Mouse (Mus musculus): ENCODE measurements at regions not wholly inside any gene's neighbourhood (a gene's known extent, or its start where the extent isn't known, plus 50 kb on each side); places are given as distances from the start of the nearest gene placed in this dataset.

GRCm38 (mm10) chr10:119069410-119069809 is 170.4 kb downstream of the Cand1 start:
- no peaks in the 10 kb centered on the region for H3K36me3 ChIP-seq
- no peak overlapping the region for H3K4me2 ChIP-seq
- 79% methylated on average over 11 of the region's 11 CpGs for WGBS
- H3K27ac ChIP-seq = no peak overlapping the region
- H3K9me3 ChIP-seq = no peaks in the 10 kb centered on the region
- no peaks in the 10 kb centered on the region for H3K4me1 ChIP-seq (replicated peaks)
- no peak overlapping the region for H3K9ac ChIP-seq (replicated peaks)
- ATAC-seq (ENCODE audit: insufficient number of reproducible peaks, insufficient read depth, low FRiP score, low TSS enrichment, low read depth) = no peak
- H3K27me3 ChIP-seq = no peaks in the 10 kb centered on the region
- H3K4me3 ChIP-seq (replicated peaks) = no peak overlapping the region

DNA sequence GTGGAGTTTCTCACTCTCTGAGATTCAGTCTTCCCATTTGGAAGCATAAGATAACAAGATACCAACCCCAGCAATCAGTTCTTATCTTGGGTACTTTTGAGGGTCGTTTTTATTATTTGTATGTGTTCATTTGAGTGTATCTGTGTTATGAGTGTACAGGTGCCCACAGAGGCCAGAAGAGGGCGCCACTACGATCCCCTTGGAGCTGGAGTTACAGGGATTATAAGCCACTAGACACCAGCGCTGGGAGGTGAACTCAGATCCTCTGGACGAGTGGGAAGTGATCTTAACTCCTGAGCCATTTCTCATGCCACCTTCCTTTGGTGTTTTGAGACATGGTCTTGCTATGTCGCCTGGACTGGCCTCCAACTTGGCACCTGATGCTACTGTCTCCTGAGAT is 172.0 kb downstream of the Cand1 start:
- WGBS = 80% methylated on average over 6 of the region's 6 CpGs
- H3K9me3 ChIP-seq = no peaks in the 10 kb centered on the region
- no peak overlapping the region for H3K27ac ChIP-seq
- H3K4me1 ChIP-seq (replicated peaks) = no peaks in the 10 kb centered on the region
- no peak overlapping the region for H3K9ac ChIP-seq (replicated peaks)
- ATAC-seq (ENCODE audit: insufficient number of reproducible peaks, insufficient read depth, low FRiP score, low TSS enrichment, low read depth) = no peak
- no peak overlapping the region for H3K4me3 ChIP-seq (replicated peaks)
- H3K36me3 ChIP-seq = no peaks in the 10 kb centered on the region
- H3K27me3 ChIP-seq = no peaks in the 10 kb centered on the region
- H3K4me2 ChIP-seq = no peak overlapping the region

DNA sequence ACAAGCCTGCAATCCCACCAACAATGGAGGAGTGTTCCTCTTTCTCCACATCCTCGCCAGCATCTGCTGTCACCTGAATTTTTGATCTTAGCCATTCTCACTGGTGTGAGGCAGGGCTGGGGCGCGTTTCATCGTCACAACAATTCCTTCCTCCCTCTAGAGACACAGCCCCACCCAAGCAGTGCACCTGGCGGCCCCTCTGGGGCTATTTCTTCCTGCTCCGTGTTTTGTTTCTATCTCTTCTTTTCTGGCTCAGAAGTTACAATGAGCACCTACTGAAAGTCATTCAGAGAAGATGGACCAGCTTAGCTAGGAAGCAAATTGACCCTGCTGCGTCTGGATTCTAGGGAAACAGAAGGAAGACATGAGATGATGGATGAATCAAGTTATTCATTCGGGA is 172.5 kb downstream of the Cand1 start:
- Histone ChIP-seq H3K36me3 (no peaks in the 10 kb centered on the region), H3K27ac (no peak overlapping the region), H3K4me1 (replicated peaks) (no peaks in the 10 kb centered on the region), H3K9me3 (no peaks in the 10 kb centered on the region), H3K27me3 (no peaks in the 10 kb centered on the region), H3K4me2 (no peak overlapping the region), H3K9ac (replicated peaks) (no peak overlapping the region), H3K4me3 (replicated peaks) (no peak overlapping the region)
- no peak for ATAC-seq (ENCODE audit: insufficient number of reproducible peaks, insufficient read depth, low FRiP score, low TSS enrichment, low read depth)
- WGBS = 94% methylated on average over 8 of the region's 8 CpGs

DNA sequence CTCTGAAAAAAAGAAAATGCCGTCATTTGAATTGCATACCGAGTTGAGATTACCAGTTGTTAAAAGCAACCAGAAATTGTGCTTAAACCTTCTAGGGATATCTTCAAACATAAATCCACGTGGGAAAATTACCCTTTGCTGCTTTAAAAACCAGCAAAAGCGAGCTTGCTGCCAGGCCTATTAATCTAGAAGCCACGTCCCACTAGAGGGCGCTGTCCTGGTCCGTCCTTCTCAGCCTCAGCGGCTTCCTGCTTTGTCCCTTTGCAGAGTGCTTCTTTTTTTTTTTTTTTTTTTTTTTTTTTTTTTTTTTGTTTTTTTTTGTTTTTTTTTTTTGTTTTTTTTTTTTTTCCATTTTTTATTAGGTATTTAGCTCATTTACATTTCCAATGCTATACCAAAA is 173.9 kb downstream of the Cand1 start:
- Histone ChIP-seq H3K4me1 (replicated peaks) (0 out of 2 replicates have a peak, but pooled peaks cover 5% of the 10 kb centered on the region), H3K4me2 (no peak overlapping the region), H3K9ac (replicated peaks) (no peak overlapping the region), H3K27me3 (no peaks in the 10 kb centered on the region), H3K9me3 (no peaks in the 10 kb centered on the region), H3K4me3 (replicated peaks) (no peak overlapping the region), H3K36me3 (no peaks in the 10 kb centered on the region), H3K27ac (no peak overlapping the region)
- WGBS = 35% methylated on average over 8 of the region's 8 CpGs
- ATAC-seq (ENCODE audit: insufficient number of reproducible peaks, insufficient read depth, low FRiP score, low TSS enrichment, low read depth) = no peak

GRCm38 (mm10) chr10:119065133-119065817 is 174.6 kb downstream of the Cand1 start:
- 50% methylated on average over 23 of the region's 23 CpGs for WGBS
- Histone ChIP-seq H3K9me3 (no peaks in the 10 kb centered on the region), H3K27ac (no peak overlapping the region), H3K4me2 (peak overlapping the region; percentile 31; the same call in 1 of the 2 replicates), H3K9ac (replicated peaks) (no peak overlapping the region), H3K27me3 (no peaks in the 10 kb centered on the region), H3K36me3 (no peaks in the 10 kb centered on the region), H3K4me3 (replicated peaks) (no peak overlapping the region), H3K4me1 (replicated peaks) (0 out of 2 replicates have a peak, but pooled peaks cover 5% of the 10 kb centered on the region)
- peak; percentile 83 for ATAC-seq (ENCODE audit: insufficient number of reproducible peaks, insufficient read depth, low FRiP score, low TSS enrichment, low read depth)

DNA sequence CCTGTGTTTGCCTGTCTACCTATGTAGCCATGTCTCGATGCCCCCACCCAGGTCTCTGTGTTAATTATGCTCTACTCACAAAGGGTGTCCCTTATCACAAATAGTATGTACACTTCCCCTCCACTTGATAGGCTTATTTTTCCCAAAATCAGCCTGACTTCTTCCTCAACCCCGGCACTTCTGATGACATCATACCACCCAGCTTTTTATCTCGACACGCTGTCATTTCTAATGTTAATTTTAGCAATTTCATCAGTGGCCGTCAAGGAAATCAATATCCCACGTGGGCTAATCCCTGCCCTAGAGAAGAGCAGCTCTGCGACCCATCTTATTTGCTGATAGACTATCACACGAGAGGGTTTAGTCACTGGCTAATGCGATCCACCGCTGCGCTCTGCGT is 175.6 kb downstream of the Cand1 start:
- no peak overlapping the region for H3K4me3 ChIP-seq (replicated peaks)
- no peak overlapping the region for H3K9ac ChIP-seq (replicated peaks)
- no peak for ATAC-seq (ENCODE audit: insufficient number of reproducible peaks, insufficient read depth, low FRiP score, low TSS enrichment, low read depth)

DNA sequence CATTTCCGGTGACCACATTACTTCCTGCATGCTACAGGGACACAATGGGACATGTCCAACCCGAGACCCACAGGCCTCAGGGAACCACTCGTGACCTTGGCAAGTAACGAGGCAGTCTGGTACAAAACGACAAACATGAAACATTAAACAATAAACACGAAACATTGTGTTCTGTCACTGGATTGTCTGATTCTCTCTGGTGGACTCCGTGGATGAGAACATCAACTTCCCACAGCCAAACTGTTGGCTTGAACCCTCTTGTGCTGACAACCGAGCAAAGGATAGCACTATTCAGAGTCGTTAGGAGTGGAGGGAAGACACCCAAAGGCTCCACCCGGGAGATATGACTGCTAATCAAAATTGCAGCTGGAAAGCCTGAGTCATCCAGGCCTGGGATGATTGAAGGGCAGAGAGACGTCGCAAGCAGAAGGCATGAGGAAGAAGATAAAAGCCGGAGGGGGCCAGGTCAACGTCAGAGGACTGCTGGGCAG is 176.6 kb downstream of the Cand1 start:
- no peak overlapping the region for H3K9ac ChIP-seq (replicated peaks)
- WGBS = 83% methylated on average over 14 of the region's 14 CpGs
- ATAC-seq (ENCODE audit: insufficient number of reproducible peaks, insufficient read depth, low FRiP score, low TSS enrichment, low read depth) = no peak

More for the DNA sequence above, 175.6 kb downstream of the Cand1 start:
- no peak overlapping the region for H3K27ac ChIP-seq
- no peaks in the 10 kb centered on the region for H3K9me3 ChIP-seq
- 0 out of 2 replicates have a peak, but pooled peaks cover 5% of the 10 kb centered on the region for H3K4me1 ChIP-seq (replicated peaks)
- 92% methylated on average over 12 of the region's 12 CpGs for WGBS
- H3K27me3 ChIP-seq = no peaks in the 10 kb centered on the region
- no peaks in the 10 kb centered on the region for H3K36me3 ChIP-seq
- H3K4me2 ChIP-seq = no peak overlapping the region

DNA sequence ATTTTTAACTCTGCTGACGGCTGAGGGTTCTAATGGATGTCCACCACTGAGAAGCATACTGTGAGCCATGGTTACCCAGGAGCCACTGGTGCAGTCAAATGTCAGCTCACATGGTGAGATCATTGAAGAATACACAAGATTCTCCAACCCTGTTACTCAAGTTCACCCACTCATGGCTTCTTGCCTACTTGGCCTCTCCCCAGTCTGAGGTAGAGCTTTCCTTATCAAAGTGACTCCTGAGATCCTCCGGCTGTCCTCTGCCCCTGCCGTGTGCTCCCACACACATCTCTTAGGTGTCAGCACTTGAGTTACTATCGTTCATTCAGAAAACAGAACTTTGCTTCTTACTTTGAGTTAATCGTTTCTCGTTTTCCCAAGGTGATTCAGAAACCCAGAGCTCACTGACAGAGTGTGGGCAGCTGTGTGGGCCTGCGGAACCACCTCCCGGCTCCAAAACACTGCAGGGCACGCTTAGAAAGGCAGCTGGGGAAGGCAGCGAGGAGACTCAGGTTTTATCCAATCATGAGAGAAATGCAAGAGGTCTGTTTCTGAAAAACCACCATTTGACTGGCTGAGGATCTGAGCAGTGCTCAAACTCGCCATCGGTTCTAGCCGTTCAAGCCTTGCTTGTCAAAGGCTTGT is 177.8 kb downstream of the Cand1 start:
- no peak overlapping the region for H3K9ac ChIP-seq (replicated peaks)
- 86% methylated on average over 13 of the region's 13 CpGs for WGBS
- H3K4me1 ChIP-seq (replicated peaks) = peaks cover 8% of the 10 kb centered on the region; the same call in 1 of the 2 replicates
- H3K4me2 ChIP-seq = no peak overlapping the region
- no peak overlapping the region for H3K27ac ChIP-seq
- H3K36me3 ChIP-seq = no peaks in the 10 kb centered on the region
- H3K27me3 ChIP-seq = no peaks in the 10 kb centered on the region
- no peaks in the 10 kb centered on the region for H3K9me3 ChIP-seq
- no peak overlapping the region for H3K4me3 ChIP-seq (replicated peaks)
- ATAC-seq (ENCODE audit: insufficient number of reproducible peaks, insufficient read depth, low FRiP score, low TSS enrichment, low read depth) = no peak

More for the DNA sequence above, 176.6 kb downstream of the Cand1 start:
- H3K36me3 ChIP-seq = no peaks in the 10 kb centered on the region
- no peaks in the 10 kb centered on the region for H3K27me3 ChIP-seq
- no peaks in the 10 kb centered on the region for H3K9me3 ChIP-seq
- 0 out of 2 replicates have a peak, but pooled peaks cover 5% of the 10 kb centered on the region for H3K4me1 ChIP-seq (replicated peaks)
- H3K4me3 ChIP-seq (replicated peaks) = no peak overlapping the region
- H3K27ac ChIP-seq = no peak overlapping the region
- H3K4me2 ChIP-seq = no peak overlapping the region

- H3K4me1 ChIP-seq (replicated peaks) = peaks cover 14% of the 10 kb centered on the region; the same call in 1 of the 2 replicates
- no peaks in the 10 kb centered on the region for H3K27me3 ChIP-seq
- H3K27ac ChIP-seq = no peak overlapping the region
- no peaks in the 10 kb centered on the region for H3K36me3 ChIP-seq
- H3K4me3 ChIP-seq (replicated peaks) = no peak overlapping the region
- no peaks in the 10 kb centered on the region for H3K9me3 ChIP-seq
- no peak overlapping the region for H3K9ac ChIP-seq (replicated peaks)
- H3K4me2 ChIP-seq = no peak overlapping the region
- WGBS = 83% methylated on average over 8 of the region's 8 CpGs
- ATAC-seq (ENCODE audit: insufficient number of reproducible peaks, insufficient read depth, low FRiP score, low TSS enrichment, low read depth) = no peak
Measured at GRCm38 (mm10) chr10:119061349-119061850, 178.5 kb downstream of the Cand1 start.

GRCm38 (mm10) chr10:119058493-119059020 is 181.3 kb downstream of the Cand1 start:
- no peak overlapping the region for H3K4me3 ChIP-seq (replicated peaks)
- no peaks in the 10 kb centered on the region for H3K36me3 ChIP-seq
- H3K27me3 ChIP-seq = no peaks in the 10 kb centered on the region
- H3K9me3 ChIP-seq = no peaks in the 10 kb centered on the region
- H3K4me1 ChIP-seq (replicated peaks) = peaks cover 34% of the 10 kb centered on the region
- no peak for ATAC-seq (ENCODE audit: insufficient number of reproducible peaks, insufficient read depth, low FRiP score, low TSS enrichment, low read depth)
- H3K4me2 ChIP-seq = no peak overlapping the region
- no peak overlapping the region for H3K9ac ChIP-seq (replicated peaks)
- no peak overlapping the region for H3K27ac ChIP-seq
- 79% methylated on average over 10 of the region's 10 CpGs for WGBS

DNA sequence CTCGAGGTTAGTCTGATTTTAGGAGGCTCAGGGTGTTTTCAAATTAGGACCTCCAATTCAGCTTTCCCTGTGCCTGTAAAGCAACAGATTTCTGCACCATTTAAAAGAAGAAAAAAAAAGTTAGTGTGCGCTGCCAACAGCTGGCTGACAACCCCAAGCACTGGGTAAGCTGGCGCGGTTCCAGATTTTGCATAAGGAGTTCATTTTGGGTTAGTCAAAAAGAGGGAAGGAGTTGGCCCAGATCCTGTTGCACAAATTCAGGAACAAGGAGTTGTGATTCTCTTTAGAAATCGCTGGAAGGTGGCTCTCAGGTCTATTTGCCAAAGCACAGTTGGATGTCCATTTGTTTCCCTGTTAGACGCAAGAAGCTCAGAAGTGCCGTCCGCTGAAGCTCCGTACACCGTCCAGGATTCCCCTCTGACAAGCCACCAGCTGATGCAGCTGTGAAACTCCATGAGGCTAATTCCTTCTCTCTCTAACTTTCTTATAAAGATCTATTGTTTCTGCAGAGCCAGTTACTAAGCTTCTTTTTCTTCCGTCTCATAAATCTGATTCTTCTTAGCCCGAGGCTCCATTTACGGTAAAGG is 184.6 kb downstream of the Cand1 start:
- Histone ChIP-seq H3K27ac (peak overlapping the region; percentile 74), H3K9me3 (no peaks in the 10 kb centered on the region), H3K9ac (replicated peaks) (no peak overlapping the region), H3K4me1 (replicated peaks) (peaks cover 29% of the 10 kb centered on the region), H3K36me3 (no peaks in the 10 kb centered on the region), H3K27me3 (no peaks in the 10 kb centered on the region), H3K4me3 (replicated peaks) (no peak overlapping the region), H3K4me2 (peak overlapping the region; percentile 15; the same call in 1 of the 2 replicates)
- 0 out of 2 replicates have a peak, but pooled peaks have one; percentile 50 for ATAC-seq (ENCODE audit: insufficient number of reproducible peaks, insufficient read depth, low FRiP score, low TSS enrichment, low read depth)
- WGBS = 41% methylated on average over 13 of the region's 13 CpGs
